Mouse (Mus musculus) MEL (cell line): ENCODE results near the gene Ldb1. TPM values are rescaled to one million over a fixed set of nuclear protein-coding genes. Genes with fewer than 3 reads are reported as not detected.
A peak's percentile ranks its signal among the peaks of the same experiment; 100 is the strongest.

Source experiments
- DNase-seq: peaks from one replicate; pipeline ENCODE4 v3.0.0; 2011; ENCODE audit warnings: low read depth, low spot score
- H3K27ac ChIP-seq: 2 replicates; pipeline ENCODE4 v1.5.1; 2012; ENCODE audit warnings: low read depth, mild to moderate bottlenecking, control low read depth, low read length, moderate library complexity; ENCODE audit not compliant: control insufficient read depth
- H3K27me3 ChIP-seq, 2 experiments: fragments of 150-350 bp in 1 of 2; sonication (generic) in 1 of 2; 2 replicates each; pipeline ENCODE4 v1.6.1; 2012; ENCODE audit warnings: low read length in 2 of 2, mild to moderate bottlenecking in 2 of 2, improper control_type of control experiment in 1 of 2, moderate library complexity in 1 of 2; ENCODE audit not compliant: insufficient read depth in 2 of 2, control insufficient read depth in 1 of 2
- H3K36me3 ChIP-seq, 2 experiments: 2 replicates each; pipeline ENCODE4 v1.6.1; 2012 to 2014; ENCODE audit warnings: low read length in 2 of 2, improper control_type of control experiment in 1 of 2, inconsistent platforms in 1 of 2, mild to moderate bottlenecking in 1 of 2; ENCODE audit not compliant: insufficient read depth in 2 of 2, control insufficient read depth in 1 of 2
- H3K4me1 ChIP-seq, 2 experiments: fragments of 150-350 bp in 1 of 2; sonication (generic) in 1 of 2; 2 replicates each; pipeline ENCODE4 v1.6.1; 2012; ENCODE audit warnings: low read length in 2 of 2, improper control_type of control experiment in 1 of 2, mild to moderate bottlenecking in 1 of 2; ENCODE audit not compliant: insufficient read depth in 2 of 2, control insufficient read depth in 1 of 2
- H3K4me3 ChIP-seq, 2 experiments: fragments of 150-350 bp in 1 of 2; sonication (generic) in 1 of 2; 2 replicates each; pipeline ENCODE4 v1.5.1; 2012; ENCODE audit warnings: low read depth in 2 of 2, low read length in 2 of 2, mild to moderate bottlenecking in 2 of 2, moderate library complexity in 2 of 2, control low read depth in 1 of 2, improper control_type of control experiment in 1 of 2; ENCODE audit not compliant: control insufficient read depth in 1 of 2, insufficient read depth in 1 of 2
- H3K79me2 ChIP-seq: 2 replicates; pipeline ENCODE4 v1.6.1; 2012; ENCODE audit warnings: mild to moderate bottlenecking, low read length, moderate library complexity; ENCODE audit not compliant: control insufficient read depth, poor library complexity, insufficient read depth
- H3K9ac ChIP-seq: 2 replicates; pipeline ENCODE4 v1.6.1; 2012; ENCODE audit warnings: low read depth, mild to moderate bottlenecking, control low read depth, low read length, moderate library complexity; ENCODE audit not compliant: control insufficient read depth, poor library complexity, severe bottlenecking
- H3K9me3 ChIP-seq: fragments of 150-350 bp; sonication (generic); replicated peaks from 2 replicates; pipeline ENCODE4 v1.6.1; 2012; ENCODE audit warnings: mild to moderate bottlenecking, low read length, improper control_type of control experiment, moderate library complexity; ENCODE audit not compliant: insufficient read depth
- BHLHE40 ChIP-seq: IDR thresholded peaks from 2 replicates; pipeline ENCODE4 v1.6.1; 2012; ENCODE audit warnings: low read depth, mild to moderate bottlenecking, inconsistent platforms, low read length, improper control_type of control experiment, borderline replicate concordance
- CHD1 ChIP-seq: IDR thresholded peaks from 2 replicates; pipeline ENCODE4 v1.6.1; 2012; ENCODE audit warnings: low read depth, mild to moderate bottlenecking, inconsistent platforms, low read length, improper control_type of control experiment
- CTCF ChIP-seq, 3 experiments: IDR thresholded peaks in 2 of 3; conservative IDR thresholded peaks in 1 of 3; 2 replicates each; pipeline ENCODE4 v1.5.1; 2011 to 2012; ENCODE audit warnings: low read length in 3 of 3, low read depth in 2 of 3, mild to moderate bottlenecking in 2 of 3, improper control_type of control experiment in 1 of 3, inconsistent platforms in 1 of 3, mixed read lengths in 1 of 3, moderate library complexity in 1 of 3; ENCODE audit not compliant: control insufficient read depth in 1 of 3, insufficient read depth in 1 of 3, poor library complexity in 1 of 3, severe bottlenecking in 1 of 3
- E2F4 ChIP-seq: IDR thresholded peaks from 2 replicates; pipeline ENCODE4 v1.6.1; 2011; ENCODE audit warnings: low read depth, low read length, improper control_type of control experiment, borderline replicate concordance
- ETS1 ChIP-seq: IDR thresholded peaks from 2 replicates; pipeline ENCODE4 v1.6.1; 2012; ENCODE audit warnings: low read depth, mild to moderate bottlenecking, inconsistent platforms, low read length, improper control_type of control experiment, moderate library complexity
- GATA1 ChIP-seq: IDR thresholded peaks from 2 replicates; pipeline ENCODE4 v1.6.1; 2011; ENCODE audit warnings: low read depth, low read length, improper control_type of control experiment
- KAT2A ChIP-seq: conservative IDR thresholded peaks from 2 replicates; pipeline ENCODE4 v1.6.1; 2012; ENCODE audit warnings: low read depth, low read length, improper control_type of control experiment, inconsistent platforms
- MAFK ChIP-seq: IDR thresholded peaks from 2 replicates; pipeline ENCODE4 v1.6.1; 2011; ENCODE audit warnings: low read depth, mild to moderate bottlenecking, low read length, improper control_type of control experiment, borderline replicate concordance
- MAX ChIP-seq: IDR thresholded peaks from 2 replicates; pipeline ENCODE4 v1.6.1; 2011; ENCODE audit warnings: low read length, improper control_type of control experiment
- MAZ ChIP-seq: IDR thresholded peaks from 2 replicates; pipeline ENCODE4 v1.6.1; 2012; ENCODE audit warnings: low read depth, mild to moderate bottlenecking, inconsistent platforms, low read length, improper control_type of control experiment
- MEF2A ChIP-seq: IDR thresholded peaks from 2 replicates; pipeline ENCODE4 v1.6.1; 2014; ENCODE audit warnings: low read depth, mild to moderate bottlenecking, inconsistent platforms, low read length, improper control_type of control experiment; ENCODE audit not compliant: poor library complexity, insufficient replicate concordance, severe bottlenecking; ENCODE audit errors: extremely low read depth
- MXI1 ChIP-seq: IDR thresholded peaks from 2 replicates; pipeline ENCODE4 v1.6.1; 2011; ENCODE audit warnings: mild to moderate bottlenecking, low read depth, low read length, improper control_type of control experiment
- MYB ChIP-seq: IDR thresholded peaks from 2 replicates; pipeline ENCODE4 v1.6.1; 2011; ENCODE audit warnings: mild to moderate bottlenecking, low read depth, low read length, improper control_type of control experiment
- MYC ChIP-seq: IDR thresholded peaks from 2 replicates; pipeline ENCODE4 v1.6.1; 2011; ENCODE audit warnings: low read depth, mild to moderate bottlenecking, low read length, improper control_type of control experiment, moderate library complexity
- NRF1 ChIP-seq: IDR thresholded peaks from 2 replicates; pipeline ENCODE4 v1.6.1; 2014; ENCODE audit warnings: low read depth, mild to moderate bottlenecking, inconsistent platforms, low read length, improper control_type of control experiment, moderate library complexity; ENCODE audit not compliant: poor library complexity, insufficient read depth, severe bottlenecking
- POLR2A ChIP-seq, 2 experiments: IDR thresholded peaks; 2 replicates each; pipeline ENCODE4 v1.6.1; 2011 to 2012; ENCODE audit warnings: low read length in 2 of 2, mild to moderate bottlenecking in 2 of 2, control low read depth in 1 of 2, improper control_type of control experiment in 1 of 2, low read depth in 1 of 2, moderate library complexity in 1 of 2; ENCODE audit not compliant: control insufficient read depth in 1 of 2, insufficient read depth in 1 of 2, poor library complexity in 1 of 2
- POLR2AphosphoS5 ChIP-seq: IDR thresholded peaks from 2 replicates; pipeline ENCODE4 v1.6.1; 2012; ENCODE audit warnings: low read depth, borderline replicate concordance, mild to moderate bottlenecking, inconsistent platforms, low read length, moderate library complexity, mixed read lengths
- RAD21 ChIP-seq: IDR thresholded peaks from 2 replicates; pipeline ENCODE4 v1.6.1; 2011; ENCODE audit warnings: mild to moderate bottlenecking, low read depth, low read length, improper control_type of control experiment
- RCOR1 ChIP-seq: IDR thresholded peaks from 2 replicates; pipeline ENCODE4 v1.6.1; 2012; ENCODE audit warnings: low read depth, mild to moderate bottlenecking, inconsistent platforms, low read length, improper control_type of control experiment
- SIN3A ChIP-seq: IDR thresholded peaks from 2 replicates; pipeline ENCODE4 v1.6.1; 2012; ENCODE audit warnings: low read length, improper control_type of control experiment, inconsistent platforms
- SMC3 ChIP-seq: IDR thresholded peaks from 2 replicates; pipeline ENCODE4 v1.6.1; 2011; ENCODE audit warnings: low read depth, low read length, improper control_type of control experiment
- TCF12 ChIP-seq: IDR thresholded peaks from 2 replicates; pipeline ENCODE4 v1.6.1; 2014; ENCODE audit warnings: low read depth, mild to moderate bottlenecking, inconsistent platforms, low read length, improper control_type of control experiment, moderate library complexity
- UBTF ChIP-seq: IDR thresholded peaks from 2 replicates; pipeline ENCODE4 v1.6.1; 2012; ENCODE audit warnings: low read depth, mild to moderate bottlenecking, inconsistent platforms, low read length, improper control_type of control experiment, moderate library complexity, borderline replicate concordance; ENCODE audit not compliant: insufficient read depth
- USF2 ChIP-seq, 2 experiments: IDR thresholded peaks; 2 replicates each; pipeline ENCODE4 v1.6.1; 2011 to 2012; ENCODE audit warnings: improper control_type of control experiment in 2 of 2, low read length in 2 of 2, borderline replicate concordance in 1 of 2, inconsistent platforms in 1 of 2, low read depth in 1 of 2, mild to moderate bottlenecking in 1 of 2; ENCODE audit not compliant: insufficient read depth in 1 of 2
- ZKSCAN1 ChIP-seq: IDR thresholded peaks from 2 replicates; pipeline ENCODE4 v1.6.1; 2012; ENCODE audit warnings: low read depth, mild to moderate bottlenecking, inconsistent platforms, low read length, improper control_type of control experiment, moderate library complexity
- ZMIZ1 ChIP-seq: IDR thresholded peaks from 2 replicates; pipeline ENCODE4 v1.6.1; 2012; ENCODE audit warnings: low read depth, mild to moderate bottlenecking, inconsistent platforms, low read length, improper control_type of control experiment, moderate library complexity
- polyA plus RNA-seq, 2 experiments: library from polyadenylated mRNA; stranded (reverse) in 1 of 2; unstranded in 1 of 2; fragments of >175 nt in 1 of 2; fragments of >200 nt in 1 of 2; gene quantifications; 2 replicates each; pipeline versions ENCODE4 v1.2.1 to v1.2.4; 2012; ENCODE audit warnings: low replicate concordance in 2 of 2, low read depth in 1 of 2; ENCODE audit not compliant: insufficient read length in 2 of 2, insufficient read depth in 1 of 2, missing spikeins in 1 of 2
- total RNA-seq: library from RNA; depleted of rRNA; stranded (reverse); fragments of 300-350 nt; gene quantifications from 2 replicates; pipeline ENCODE4 v1.2.3, GENCODE M21; 2012

The Ldb1 gene
- total and polyA plus RNA-seq, 3 experiments = 357 to 842 (median 632) TPM

- peak overlapping the region; percentile 62 for H3K9ac ChIP-seq
- H3K27me3 ChIP-seq = no peaks in the 10 kb centered on the region
- H3K9me3 ChIP-seq = no peaks in the 10 kb centered on the region
- H3K4me1 ChIP-seq = peaks cover 25 to 48% of the 10 kb centered on the region in 2 experiments
- TF ChIP-seq MYC (peak; percentile 46; the same call in 1 of the 2 replicates), MAX (peak; percentile 40; the same call in 1 of the 2 replicates), POLR2A (IDR thresholded peaks at IDR 0.05; ENCODE audit: control insufficient read depth in 1 of 2, insufficient read depth in 1 of 2, low read depth in 1 of 2, low read length in 2 of 2, poor library complexity in 1 of 2) (0 out of 4 replicates have a peak, but pooled peaks of 1 of the 2 experiments have one; percentile 19), UBTF (no peak), BHLHE40 (no peak), SMC3 (no peak), MAFK (no peak), RCOR1 (0 out of 2 replicates have a peak, but pooled peaks have one; percentile 3), CHD1 (no peak; the same call in 1 of the 2 replicates), RAD21 (no peak), POLR2AphosphoS5 (no peak), MAZ (no peak), TCF12 (no peak)
- peak overlapping the region; percentile 81 for H3K27ac ChIP-seq
- peak overlapping the region; percentile 31 to 37 for H3K4me3 ChIP-seq
- H3K36me3 ChIP-seq = peaks cover 0 to 40% of the 10 kb centered on the region in 2 experiments; a peak in 2 of 4 replicates
- peaks cover 80% of the 10 kb centered on the region for H3K79me2 ChIP-seq
- DNase-seq = peak; percentile 72
Measured at GRCm38 (mm10) chr19:46041299-46041932, 3.6 kb downstream of the Ldb1 start.

GRCm38 (mm10) chr19:46040149-46040902, 4.7 kb downstream of the Ldb1 start:
- Histone ChIP-seq H3K9ac (peak overlapping the region; percentile 86), H3K36me3 (peaks cover 8 to 44% of the 10 kb centered on the region in 2 experiments), H3K9me3 (no peaks in the 10 kb centered on the region), H3K27ac (peak overlapping the region; percentile 90), H3K79me2 (peaks cover 91% of the 10 kb centered on the region), H3K4me1 (peaks cover 23 to 52% of the 10 kb centered on the region in 2 experiments), H3K4me3 (peak overlapping the region; percentile 76 to 85), H3K27me3 (no peaks in the 10 kb centered on the region)
- DNase-seq = peak; percentile 91
- TF ChIP-seq ZKSCAN1 = no peak
- no peak for TF ChIP-seq USF2 (IDR thresholded peaks at IDR 0.05; ENCODE audit: borderline replicate concordance in 1 of 2, insufficient read depth in 1 of 2, low read depth in 1 of 2, low read length in 2 of 2)
- TF ChIP-seq MAZ = no peak; the same call in 1 of the 2 replicates
- no peak for TF ChIP-seq RCOR1
- TF ChIP-seq RAD21 = no peak
- TF ChIP-seq TCF12 = no peak
- peak; percentile 8 to 74; a peak in 2 of 4 replicates for TF ChIP-seq POLR2A (IDR thresholded peaks at IDR 0.05; ENCODE audit: control insufficient read depth in 1 of 2, insufficient read depth in 1 of 2, low read depth in 1 of 2, low read length in 2 of 2, poor library complexity in 1 of 2)
- TF ChIP-seq MYB = no peak
- TF ChIP-seq MEF2A = no peak
- no peak for TF ChIP-seq KAT2A
- no peak for TF ChIP-seq NRF1
- no peak for TF ChIP-seq CTCF (IDR thresholded peaks at IDR 0.05 in 2 of 3, conservative IDR thresholded peaks at IDR 0.05 in 1 of 3; ENCODE audit: control insufficient read depth in 1 of 3, insufficient read depth in 1 of 3, low read depth in 2 of 3, low read length in 3 of 3, poor library complexity in 1 of 3, severe bottlenecking in 1 of 3)
- no peak for TF ChIP-seq BHLHE40
- 0 out of 2 replicates have a peak, but pooled peaks have one; percentile 6 for TF ChIP-seq GATA1
- no peak for TF ChIP-seq E2F4
- peak; percentile 35; the same call in 1 of the 2 replicates for TF ChIP-seq ETS1
- no peak for TF ChIP-seq MAFK
- TF ChIP-seq ZMIZ1 = no peak; the same call in 1 of the 2 replicates
- TF ChIP-seq MAX = peak; percentile 89
- peak; percentile 95 for TF ChIP-seq MXI1
- 0 out of 2 replicates have a peak, but pooled peaks have one; percentile 68 for TF ChIP-seq SIN3A
